Mouse (Mus musculus) frontal cortex, adult 2 months (tissue): ENCODE results near the gene Nfkbiz. TPM values are rescaled to one million over a fixed set of nuclear protein-coding genes. Genes with fewer than 3 reads are reported as not detected.
"Not testable (repeated sequence)": the region's sequence is repeated elsewhere in the genome, so short reads cannot be mapped to it uniquely, and the experiment has no call there.

Source experiments
- DNase-seq, 2 experiments: peaks; one replicate each; pipeline ENCODE4 v3.0.0; 2022; ENCODE audit warnings: low spot score in 1 of 2; ENCODE audit errors: extremely low spot score in 1 of 2
- polyA plus RNA-seq: library from polyadenylated mRNA; depleted of rRNA; stranded (reverse); fragments of >200 nt; gene quantifications from 2 replicates; pipeline ENCODE4 v1.2.3, GENCODE M21; 2012; rRNA removed

The Nfkbiz gene
- 5.1 and 5.4 TPM in 2 replicates for polyA plus RNA-seq

- DNase-seq = peak; percentile 46 to 74
Measured at GRCm38 (mm10) chr16:55838510-55839474, at the start of gene Nfkbiz. Gene Nfkbiz, minus strand, starts transcription at chr16:55838899.

GRCm38 (mm10) chr16:55887814-55888583 lies 49.3 kb upstream of the Nfkbiz start:
- no peak for DNase-seq

DNA sequence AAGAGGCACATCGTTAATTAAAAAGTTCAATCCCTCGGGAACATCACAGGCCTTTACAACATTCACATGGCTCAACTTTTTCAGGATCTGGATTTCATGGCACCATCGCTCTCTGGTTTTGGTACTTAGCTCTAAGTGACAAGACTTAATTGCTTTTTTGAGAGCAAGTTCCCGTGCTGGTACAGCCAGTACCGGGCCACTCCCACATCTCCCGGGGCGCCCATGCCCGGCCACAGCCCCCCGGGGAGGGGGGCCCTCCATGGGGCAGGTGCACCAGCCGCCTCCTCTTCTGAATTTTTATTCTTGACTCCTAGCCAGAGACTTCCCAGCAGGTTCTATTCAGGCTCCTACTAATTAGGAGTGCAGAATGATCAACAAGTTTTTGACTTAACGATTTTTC lies 45.5 kb upstream of the Nfkbiz start:
- DNase-seq = no peak

GRCm38 (mm10) chr16:55876025-55876424 lies 37.3 kb upstream of the Nfkbiz start:
- DNase-seq = no peak

DNA sequence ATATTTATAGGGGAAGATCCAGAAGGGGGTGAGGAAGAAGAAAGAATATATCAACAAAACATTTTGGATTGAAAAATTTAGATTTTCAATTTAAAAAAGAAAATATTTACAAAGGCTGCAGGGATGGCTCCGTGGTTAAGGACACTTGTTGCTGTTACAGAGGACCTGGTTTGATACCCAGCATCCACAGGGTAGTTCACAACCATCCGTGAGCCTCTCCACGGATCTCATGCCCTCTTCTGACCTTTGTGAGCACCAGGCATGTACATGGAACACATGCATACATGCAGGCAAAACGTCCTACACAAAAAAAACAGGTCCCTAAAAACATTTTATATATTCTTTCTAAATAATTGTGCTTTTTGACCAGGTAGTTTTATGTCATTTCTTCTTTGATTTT lies 25.1 kb upstream of the Nfkbiz start:
- DNase-seq = no peak

GRCm38 (mm10) chr16:55863149-55863815 lies 24.6 kb upstream of the Nfkbiz start:
- DNase-seq = peak in 1 of 2 experiments; percentile 85

DNA sequence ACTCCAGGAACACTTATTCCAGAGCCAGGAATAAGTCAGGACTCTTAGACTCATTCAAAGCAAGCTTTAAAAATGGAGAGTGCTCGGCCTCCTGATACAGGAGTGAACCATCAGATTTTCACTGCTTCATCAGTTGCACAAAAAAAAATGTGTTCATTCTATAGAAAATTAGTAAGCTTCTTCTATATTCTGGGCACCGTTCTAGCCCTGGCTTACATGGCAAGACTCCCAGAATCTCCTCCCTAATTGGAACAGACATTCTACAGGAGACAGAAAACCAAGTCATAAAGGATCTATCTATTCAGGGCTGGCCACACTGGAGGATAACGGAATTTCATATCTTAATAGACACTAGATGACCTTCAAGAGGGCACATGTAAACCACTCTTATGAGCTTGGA lies 22.4 kb upstream of the Nfkbiz start:
- DNase-seq = peak in 1 of 2 experiments; percentile 64

- not testable (repeated sequence) for DNase-seq
Measured at GRCm38 (mm10) chr16:55859421-55859820, 20.7 kb upstream of the Nfkbiz start.

DNA sequence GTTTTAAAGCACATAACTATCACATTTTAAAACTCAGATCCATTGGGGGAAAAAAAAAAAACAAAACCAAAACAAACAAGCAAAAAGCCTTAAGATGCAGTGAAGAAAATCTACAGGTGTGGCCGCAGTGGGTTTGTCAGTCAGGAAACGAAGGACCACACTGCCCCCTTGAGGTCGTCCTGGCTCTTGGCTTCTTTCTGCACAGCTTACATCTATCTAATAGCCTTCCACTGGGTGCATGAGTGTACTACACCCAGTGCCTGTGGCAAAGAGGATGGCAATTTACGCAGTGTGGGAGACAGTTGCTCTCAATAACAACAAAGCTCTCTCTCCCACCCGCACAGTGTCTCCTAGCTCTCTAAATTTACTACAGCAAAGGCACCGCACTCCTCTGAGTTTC lies 19.8 kb upstream of the Nfkbiz start:
- DNase-seq = peak; percentile 53 to 85

GRCm38 (mm10) chr16:55852943-55853727 lies 14.4 kb upstream of the Nfkbiz start:
- peak in 1 of 2 experiments; percentile 91 for DNase-seq

DNA sequence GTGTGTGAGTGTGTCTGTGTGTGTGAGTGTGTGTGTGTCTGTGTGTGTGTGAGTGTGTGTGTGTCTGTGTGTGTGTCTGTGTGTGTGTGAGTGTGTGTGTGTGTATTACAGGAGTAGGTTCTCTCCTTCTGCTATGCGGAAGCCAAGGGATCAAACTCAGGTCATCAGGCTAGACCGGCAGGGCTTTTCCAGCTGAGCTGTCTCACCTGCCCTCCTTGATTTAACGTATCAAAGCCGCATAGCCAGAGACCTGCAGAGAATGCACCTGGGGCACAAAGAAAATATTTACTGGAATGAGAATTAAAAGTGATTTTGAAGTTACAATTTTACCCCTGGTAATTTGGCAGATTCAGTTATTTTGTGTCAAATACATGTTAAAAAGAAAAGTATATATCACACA lies 13.8 kb upstream of the Nfkbiz start:
- DNase-seq = no peak

DNA sequence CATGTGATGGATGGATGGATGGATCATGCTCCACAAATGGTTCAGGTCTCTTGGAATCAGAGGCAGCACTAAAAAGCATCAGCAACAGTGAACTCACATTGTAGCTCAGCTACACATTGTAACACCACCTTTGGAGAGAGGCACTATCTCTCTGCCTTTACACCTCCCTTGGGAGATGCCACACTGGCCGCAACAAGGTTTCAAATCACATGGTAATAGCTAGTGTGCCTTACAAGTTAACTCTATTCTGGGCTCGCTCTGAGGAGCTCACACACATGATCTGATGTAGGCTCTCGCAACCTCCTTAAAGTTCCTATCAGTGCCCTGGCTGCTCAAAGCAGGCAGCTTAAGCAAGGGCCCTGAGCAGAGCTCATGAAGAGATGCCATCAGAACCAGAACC lies 11.8 kb upstream of the Nfkbiz start:
- no peak for DNase-seq

DNA sequence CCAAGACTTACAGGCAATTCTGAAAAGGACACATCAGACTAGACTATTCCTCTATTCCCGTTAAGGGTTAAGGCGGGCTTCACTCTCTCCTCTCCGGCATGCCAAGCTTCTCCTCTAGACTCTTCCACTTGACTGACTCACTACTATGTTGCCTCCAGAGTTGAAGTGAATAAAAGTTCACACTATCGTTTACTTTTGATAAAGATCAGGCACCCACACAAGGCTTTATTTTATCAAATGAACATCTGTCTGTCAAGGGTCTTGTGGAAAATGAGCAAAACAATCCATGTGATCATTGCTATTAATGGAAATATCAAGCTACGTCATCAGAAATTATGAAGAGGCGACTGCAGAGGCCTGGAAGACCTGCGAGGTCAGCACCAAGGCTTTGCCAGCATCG lies 9.0 kb upstream of the Nfkbiz start:
- no peak for DNase-seq

GRCm38 (mm10) chr16:55844847-55845246 lies 6.1 kb upstream of the Nfkbiz start:
- DNase-seq = no peak

- DNase-seq = no peak
Measured at GRCm38 (mm10) chr16:55843919-55844318, 5.2 kb upstream of the Nfkbiz start.

- no peak for DNase-seq
Measured at GRCm38 (mm10) chr16:55843134-55843533, 4.4 kb upstream of the Nfkbiz start.

- DNase-seq = no peak
Measured at GRCm38 (mm10) chr16:55841506-55841905, 2.8 kb upstream of the Nfkbiz start.

GRCm38 (mm10) chr16:55838129-55838509 lies 580 bp downstream of the Nfkbiz start:
- no peak for DNase-seq

DNA sequence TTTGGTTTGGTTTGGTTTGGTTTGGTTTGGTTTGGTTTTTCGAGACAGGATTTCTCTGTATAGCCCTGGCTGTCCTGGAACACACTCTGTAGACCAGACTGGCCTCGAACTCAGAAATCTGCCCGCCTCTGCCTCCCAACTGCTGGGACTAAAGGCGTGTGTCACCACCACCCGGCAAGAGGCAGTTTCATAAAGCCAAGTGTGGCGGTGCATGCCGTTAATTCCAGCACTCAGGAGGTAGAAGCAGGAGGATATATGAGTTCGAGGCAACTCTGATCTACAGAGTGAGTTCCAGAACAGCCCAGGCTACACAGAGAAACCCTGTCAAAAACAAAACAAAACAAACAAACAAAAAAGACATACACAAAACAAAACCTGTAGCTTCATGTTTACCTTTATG lies 1.0 kb downstream of the Nfkbiz start:
- DNase-seq = not testable (repeated sequence)

DNA sequence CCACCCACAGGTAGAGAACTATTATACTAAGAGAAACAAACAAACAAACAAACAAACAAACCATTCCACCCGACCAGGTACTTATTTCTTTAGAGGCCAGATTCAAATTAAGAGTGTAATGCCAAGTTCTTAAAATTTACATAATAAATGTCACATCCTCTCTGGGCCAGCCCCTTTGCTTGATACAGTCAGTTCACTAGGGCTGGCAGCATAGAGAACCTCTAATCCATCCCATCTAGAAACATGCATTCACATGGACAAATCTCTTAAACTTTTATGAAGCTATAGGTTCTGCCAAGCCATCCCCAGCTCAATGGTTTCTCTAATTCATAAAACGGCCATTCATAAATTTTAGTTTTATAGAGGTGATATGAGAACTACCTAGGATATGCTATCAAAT lies 1.5 kb downstream of the Nfkbiz start:
- DNase-seq = no peak
